Mouse (Mus musculus): ENCODE measurements around the gene Lrmda. TPM values are rescaled to one million over a fixed set of nuclear protein-coding genes. Genes with fewer than 3 reads are reported as not detected.

The Lrmda gene
- polyA plus RNA-seq, 1 experiment from 2014 or later, result 0.57 TPM

- H3K4me1 ChIP-seq, result peaks cover 10% of the 10 kb centered on the region; the same call in 1 of the 2 replicates
- H3K9ac ChIP-seq, result no peak overlapping the region
- no peak for ATAC-seq (ENCODE audit: insufficient read depth, low FRiP score, low read depth)
- WGBS, result 80% methylated on average over 15 of the region's 15 CpGs
- no peaks in the 10 kb centered on the region for H3K27me3 ChIP-seq (replicated peaks)
- no peak overlapping the region for H3K27ac ChIP-seq
- H3K9me3 ChIP-seq, result no peaks in the 10 kb centered on the region
- H3K4me2 ChIP-seq, result no peak overlapping the region
- H3K36me3 ChIP-seq, result no peaks in the 10 kb centered on the region
- no peak overlapping the region for H3K4me3 ChIP-seq (replicated peaks)
Observed at GRCm38 (mm10) chr14:22284823-22285517, 265.5 kb downstream of the Lrmda start.

GRCm38 (mm10) chr14:22285826-22286225 lies 266.3 kb downstream of the Lrmda start:
- Histone ChIP-seq H3K4me1 (peaks cover 10% of the 10 kb centered on the region; the same call in 1 of the 2 replicates), H3K36me3 (no peaks in the 10 kb centered on the region), H3K4me2 (no peak overlapping the region), H3K4me3 (replicated peaks) (no peak overlapping the region), H3K27ac (no peak overlapping the region), H3K9me3 (no peaks in the 10 kb centered on the region), H3K9ac (no peak overlapping the region), H3K27me3 (replicated peaks) (no peaks in the 10 kb centered on the region)
- 55% methylated on average over 4 of the region's 4 CpGs for WGBS
- ATAC-seq (ENCODE audit: insufficient read depth, low FRiP score, low read depth), result no peak

DNA sequence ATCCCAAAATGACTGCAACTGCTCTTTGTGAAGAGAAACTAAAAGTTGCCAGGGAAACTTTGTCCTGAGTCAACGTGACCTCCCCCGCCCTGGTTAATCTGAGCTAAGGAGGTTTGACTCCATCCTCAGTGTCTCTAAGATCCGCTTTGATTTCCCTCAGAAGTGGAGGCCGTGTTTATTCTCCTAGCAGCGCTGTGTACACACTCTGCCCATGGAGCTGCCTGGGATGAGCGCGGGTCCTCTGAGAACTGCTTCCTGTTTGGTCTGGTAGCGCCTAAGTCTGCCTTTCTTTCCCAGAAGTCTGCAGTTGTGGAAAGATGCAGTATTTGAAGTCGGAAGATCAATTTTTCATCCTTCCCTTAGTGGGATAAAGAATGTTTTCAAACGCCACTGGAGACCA lies 268.7 kb downstream of the Lrmda start:
- Histone ChIP-seq H3K9me3 (no peaks in the 10 kb centered on the region), H3K4me1 (peaks cover 10% of the 10 kb centered on the region; the same call in 1 of the 2 replicates), H3K4me3 (replicated peaks) (no peak overlapping the region), H3K27ac (no peak overlapping the region), H3K36me3 (no peaks in the 10 kb centered on the region), H3K27me3 (replicated peaks) (no peaks in the 10 kb centered on the region), H3K4me2 (no peak overlapping the region; the same call in 1 of the 2 replicates), H3K9ac (no peak overlapping the region)
- ATAC-seq (ENCODE audit: insufficient read depth, low FRiP score, low read depth), result no peak; the same call in 1 of the 2 replicates
- WGBS, result 23% methylated on average over 10 of the region's 10 CpGs

GRCm38 (mm10) chr14:22289380-22289922 lies 269.9 kb downstream of the Lrmda start:
- H3K9me3 ChIP-seq, result no peaks in the 10 kb centered on the region
- H3K4me2 ChIP-seq, result no peak overlapping the region
- no peak overlapping the region for H3K9ac ChIP-seq
- H3K4me3 ChIP-seq (replicated peaks), result no peak overlapping the region
- no peaks in the 10 kb centered on the region for H3K36me3 ChIP-seq
- ATAC-seq (ENCODE audit: insufficient read depth, low FRiP score, low read depth), result no peak
- WGBS, result 47% methylated on average over 15 of the region's 15 CpGs
- H3K27ac ChIP-seq, result no peak overlapping the region
- H3K4me1 ChIP-seq, result peaks cover 10% of the 10 kb centered on the region; the same call in 1 of the 2 replicates
- no peaks in the 10 kb centered on the region for H3K27me3 ChIP-seq (replicated peaks)

DNA sequence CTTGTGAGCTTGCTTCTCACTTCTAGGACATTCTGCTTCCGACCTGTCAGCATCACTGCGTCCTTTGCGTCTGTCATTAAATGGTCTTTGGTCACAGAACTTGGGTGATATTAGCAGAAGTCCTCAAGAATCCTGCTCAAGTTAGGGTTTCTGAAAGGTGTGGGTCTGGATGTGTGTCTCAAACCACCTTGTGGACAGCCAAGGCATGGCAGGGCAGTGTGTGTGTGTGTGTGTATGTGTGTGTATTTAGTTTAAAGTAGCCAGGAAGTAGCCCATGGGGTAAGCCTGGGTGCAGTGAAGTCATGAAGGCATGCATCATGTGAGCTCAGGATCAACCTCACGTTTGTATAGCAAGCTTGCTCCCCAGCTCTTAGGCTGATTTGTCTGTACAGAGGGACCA lies 274.9 kb downstream of the Lrmda start:
- no peak for ATAC-seq (ENCODE audit: insufficient read depth, low FRiP score, low read depth)
- Histone ChIP-seq H3K36me3 (no peaks in the 10 kb centered on the region), H3K4me1 (no peaks in the 10 kb centered on the region), H3K4me3 (replicated peaks) (no peak overlapping the region), H3K27me3 (replicated peaks) (no peaks in the 10 kb centered on the region), H3K9me3 (no peaks in the 10 kb centered on the region), H3K4me2 (no peak overlapping the region), H3K27ac (no peak overlapping the region), H3K9ac (no peak overlapping the region)
- WGBS, result 86% methylated on average over 4 of the region's 4 CpGs

- H3K27ac ChIP-seq, result no peak overlapping the region
- 50% methylated on average over 3 of the region's 3 CpGs for WGBS
- H3K9me3 ChIP-seq, result no peaks in the 10 kb centered on the region
- no peaks in the 10 kb centered on the region for H3K27me3 ChIP-seq (replicated peaks)
- no peak overlapping the region for H3K4me3 ChIP-seq (replicated peaks)
- no peak overlapping the region for H3K9ac ChIP-seq
- no peak overlapping the region for H3K4me2 ChIP-seq
- no peaks in the 10 kb centered on the region for H3K36me3 ChIP-seq
- no peak for ATAC-seq (ENCODE audit: insufficient read depth, low FRiP score, low read depth)
- no peaks in the 10 kb centered on the region for H3K4me1 ChIP-seq
Observed at GRCm38 (mm10) chr14:22296655-22297239, 277.2 kb downstream of the Lrmda start.

DNA sequence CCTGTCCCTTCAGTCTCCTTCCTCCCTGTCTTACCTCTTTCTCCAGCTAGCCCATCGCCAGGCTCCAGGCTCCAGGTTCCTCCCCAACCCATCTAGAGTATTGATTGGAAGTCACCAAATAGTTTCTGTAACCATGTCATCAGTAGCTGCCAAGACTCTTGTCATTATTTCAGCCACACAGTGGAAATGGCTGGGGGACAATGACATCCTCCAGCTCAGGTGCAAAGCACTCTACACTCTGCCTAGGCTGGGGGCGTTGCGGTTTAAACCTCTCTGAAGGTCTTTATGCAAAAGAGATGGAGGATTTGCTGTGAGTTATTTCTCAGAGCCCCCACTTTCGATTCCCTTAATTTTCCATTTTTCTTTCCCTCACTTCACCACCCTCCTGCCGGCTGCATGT lies 287.2 kb downstream of the Lrmda start:
- H3K27me3 ChIP-seq (replicated peaks), result no peaks in the 10 kb centered on the region
- WGBS, result 59% methylated on average over 5 of the region's 5 CpGs
- ATAC-seq (ENCODE audit: insufficient read depth, low FRiP score, low read depth), result no peak
- no peak overlapping the region for H3K9ac ChIP-seq
- no peaks in the 10 kb centered on the region for H3K9me3 ChIP-seq
- no peak overlapping the region for H3K4me2 ChIP-seq
- no peak overlapping the region for H3K27ac ChIP-seq
- no peak overlapping the region for H3K4me3 ChIP-seq (replicated peaks)
- H3K4me1 ChIP-seq, result no peaks in the 10 kb centered on the region
- H3K36me3 ChIP-seq, result no peaks in the 10 kb centered on the region

DNA sequence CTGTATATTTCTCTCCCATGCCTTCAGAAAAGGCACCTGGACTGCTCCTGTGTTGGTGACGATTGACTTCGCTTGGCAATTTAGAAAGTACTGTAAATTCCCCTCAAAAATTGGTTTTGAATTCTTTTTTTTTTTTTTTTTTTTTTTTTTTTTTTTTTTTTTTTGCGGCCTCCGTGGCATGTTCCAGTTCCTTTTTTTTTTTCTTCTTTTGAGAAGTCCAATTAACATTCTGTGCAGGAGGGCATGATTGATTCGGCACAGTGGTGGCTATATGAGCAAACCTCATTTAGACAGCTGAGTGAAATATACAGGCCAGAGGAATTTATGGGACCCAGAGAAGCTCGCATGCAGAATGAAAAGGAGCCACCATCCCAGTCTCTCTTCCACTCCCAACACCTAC lies 288.5 kb downstream of the Lrmda start:
- Histone ChIP-seq H3K9me3 (no peaks in the 10 kb centered on the region), H3K27me3 (replicated peaks) (no peaks in the 10 kb centered on the region), H3K36me3 (no peaks in the 10 kb centered on the region), H3K4me1 (no peaks in the 10 kb centered on the region), H3K4me2 (no peak overlapping the region), H3K27ac (no peak overlapping the region), H3K9ac (no peak overlapping the region), H3K4me3 (replicated peaks) (no peak overlapping the region)
- ATAC-seq (ENCODE audit: insufficient read depth, low FRiP score, low read depth), result no peak
- 54% methylated on average over 6 of the region's 6 CpGs for WGBS

DNA sequence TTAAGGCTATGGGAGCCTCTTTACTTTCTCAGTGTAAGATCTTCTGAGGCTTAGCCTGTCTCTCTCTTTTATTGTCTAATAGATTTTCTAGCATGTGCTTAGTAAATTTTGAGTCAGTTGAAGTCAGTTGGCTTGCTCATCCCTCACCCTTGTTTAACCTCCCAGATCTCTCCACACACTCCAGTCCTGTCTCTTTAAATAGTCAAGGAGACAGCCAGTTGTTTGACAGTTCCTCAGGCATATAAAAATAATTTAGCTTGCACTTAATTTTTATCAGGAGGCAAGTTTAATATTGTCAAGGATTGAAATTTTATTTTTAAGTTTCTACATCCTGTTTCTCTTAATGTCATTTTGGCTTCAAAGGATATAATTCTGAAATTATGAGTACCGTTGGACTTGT lies 303.5 kb downstream of the Lrmda start:
- no peaks in the 10 kb centered on the region for H3K9me3 ChIP-seq
- H3K4me2 ChIP-seq, result no peak overlapping the region
- H3K27ac ChIP-seq, result no peak overlapping the region
- no peak overlapping the region for H3K9ac ChIP-seq
- H3K36me3 ChIP-seq, result no peaks in the 10 kb centered on the region
- H3K4me1 ChIP-seq, result peaks cover 6% of the 10 kb centered on the region; the same call in 1 of the 2 replicates
- H3K27me3 ChIP-seq (replicated peaks), result no peaks in the 10 kb centered on the region
- H3K4me3 ChIP-seq (replicated peaks), result no peak overlapping the region
- ATAC-seq (ENCODE audit: insufficient read depth, low FRiP score, low read depth), result no peak
- WGBS, result 27% methylated on average over 1 of the region's 1 CpGs

DNA sequence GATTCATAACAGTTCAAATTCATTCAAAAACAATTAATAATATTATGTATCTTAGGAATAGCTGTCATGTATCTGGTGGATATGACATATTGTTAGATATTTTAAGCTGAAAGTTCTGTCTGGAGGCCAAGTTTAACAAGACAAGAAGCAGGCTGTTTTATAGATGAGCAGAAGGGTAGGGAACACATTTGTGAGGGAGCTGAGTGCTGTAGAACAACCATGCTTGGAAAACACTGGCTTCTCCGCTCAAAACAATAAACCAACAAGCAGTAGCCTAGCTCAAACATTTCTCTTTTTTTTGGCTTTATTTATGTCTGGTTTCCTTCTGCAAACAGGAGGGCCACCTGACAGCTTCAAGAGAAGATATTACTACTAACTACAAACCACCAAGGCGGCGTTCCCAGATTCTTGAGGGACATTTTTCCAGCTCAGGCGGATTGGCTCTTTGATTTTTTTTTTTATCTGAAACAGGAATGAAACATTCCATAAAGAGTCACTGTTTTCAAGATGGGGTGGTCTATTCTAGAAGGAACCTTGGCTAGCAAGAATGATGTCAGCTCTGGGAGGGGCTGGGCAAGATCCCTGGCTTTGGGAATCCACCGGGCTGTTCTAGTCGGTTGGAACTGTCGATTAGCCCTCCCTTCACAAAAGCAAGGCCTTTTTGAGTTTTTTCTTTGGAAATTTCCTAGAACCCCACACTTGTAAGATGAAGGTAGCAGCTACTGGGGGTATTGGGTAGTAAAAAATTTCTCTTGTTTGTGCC lies 304.2 kb downstream of the Lrmda start:
- H3K27ac ChIP-seq, result peak overlapping the region; percentile 23; the same call in 1 of the 2 replicates
- no peak for ATAC-seq (ENCODE audit: insufficient read depth, low FRiP score, low read depth)
- H3K4me1 ChIP-seq, result peaks cover 6% of the 10 kb centered on the region; the same call in 1 of the 2 replicates
- H3K9me3 ChIP-seq, result no peaks in the 10 kb centered on the region
- H3K4me2 ChIP-seq, result no peak overlapping the region
- H3K27me3 ChIP-seq (replicated peaks), result no peaks in the 10 kb centered on the region
- no peak overlapping the region for H3K4me3 ChIP-seq (replicated peaks)
- no peak overlapping the region for H3K9ac ChIP-seq
- H3K36me3 ChIP-seq, result no peaks in the 10 kb centered on the region
- WGBS, result 49% methylated on average over 7 of the region's 7 CpGs

DNA sequence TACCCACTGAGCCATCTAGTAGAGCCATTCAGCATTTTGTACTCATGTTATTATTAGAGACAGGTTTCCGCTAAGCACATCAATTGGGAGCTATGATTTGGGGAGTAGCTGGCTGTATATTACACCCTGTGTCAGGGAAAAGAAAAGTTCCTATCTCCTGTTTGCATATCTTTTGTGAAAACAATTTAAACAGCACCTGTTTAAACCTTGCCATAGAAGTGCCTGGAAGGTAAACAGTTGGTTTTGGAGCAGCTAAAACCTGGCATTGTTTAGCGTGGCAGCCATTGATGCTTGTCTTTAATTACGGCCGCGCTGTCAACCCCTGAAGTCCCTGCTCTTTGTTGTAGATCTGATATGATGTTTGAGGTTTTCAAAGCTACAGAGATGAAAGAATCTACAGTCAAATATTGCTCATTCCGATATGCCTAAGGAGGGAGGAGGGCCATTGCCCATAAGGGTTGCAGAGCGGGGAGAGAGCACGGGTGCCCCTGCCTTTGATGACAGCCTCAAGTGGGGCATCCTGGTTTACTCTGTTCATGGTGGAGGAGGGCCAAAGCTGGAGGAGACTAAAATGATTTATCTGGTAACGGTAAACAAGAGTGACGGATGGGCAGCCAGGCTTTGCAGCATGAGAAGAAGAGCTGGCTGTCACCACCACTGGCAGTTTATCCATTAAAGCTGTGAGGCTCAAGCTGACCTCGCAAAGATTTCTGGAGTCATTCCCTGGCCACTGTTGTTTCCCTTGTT lies 306.9 kb downstream of the Lrmda start:
- ATAC-seq (ENCODE audit: insufficient read depth, low FRiP score, low read depth), result peak; percentile 77
- Histone ChIP-seq H3K9ac (no peak overlapping the region), H3K9me3 (no peaks in the 10 kb centered on the region), H3K4me3 (replicated peaks) (no peak overlapping the region), H3K4me2 (no peak overlapping the region), H3K27ac (no peak overlapping the region), H3K27me3 (replicated peaks) (no peaks in the 10 kb centered on the region), H3K4me1 (peaks cover 6% of the 10 kb centered on the region; the same call in 1 of the 2 replicates), H3K36me3 (no peaks in the 10 kb centered on the region)
- WGBS, result 48% methylated on average over 11 of the region's 11 CpGs

All from stomach, embryonic 15.5 days (tissue).